Mouse (Mus musculus) forebrain, embryonic 15.5 days (tissue): ENCODE measurements around the gene Ahnak2. TPM values are rescaled to one million over a fixed set of nuclear protein-coding genes. Genes with fewer than 3 reads are reported as not detected.

Experiments
- ATAC-seq: fragments of 200-750 bp; cut with Nextera tagmentation; replicated peaks from 2 replicates; pipeline ENCODE4 v1.8.0; 2017; ENCODE audit warnings: mild to moderate bottlenecking, moderate TSS enrichment, moderate library complexity
- H3K27ac ChIP-seq: fragments of 300-500 bp; sonication (generic); replicated peaks from 2 replicates; pipeline ENCODE4 v1.5.1; 2015; ENCODE audit warnings: mild to moderate bottlenecking, inconsistent platforms
- H3K27me3 ChIP-seq: fragments of 300-500 bp; sonication (generic); 2 replicates; pipeline ENCODE4 v1.6.1; 2015; ENCODE audit warnings: inconsistent platforms
- H3K36me3 ChIP-seq: fragments of 300-500 bp; sonication (generic); 2 replicates; pipeline ENCODE4 v1.6.1; 2015; ENCODE audit warnings: mild to moderate bottlenecking, inconsistent platforms
- H3K4me1 ChIP-seq: fragments of 300-500 bp; sonication (generic); 2 replicates; pipeline ENCODE4 v1.6.1; 2015; ENCODE audit warnings: inconsistent platforms
- H3K4me2 ChIP-seq: fragments of 300-500 bp; sonication (generic); replicated peaks from 2 replicates; pipeline ENCODE4 v1.6.1; 2015; ENCODE audit warnings: mild to moderate bottlenecking, inconsistent platforms
- H3K4me3 ChIP-seq: fragments of 300-500 bp; sonication (generic); 2 replicates; pipeline ENCODE4 v1.5.1; 2015; ENCODE audit warnings: mild to moderate bottlenecking, inconsistent platforms
- H3K9ac ChIP-seq: fragments of 300-500 bp; sonication (generic); replicated peaks from 2 replicates; pipeline ENCODE4 v1.6.1; 2015; ENCODE audit warnings: mild to moderate bottlenecking, inconsistent platforms
- H3K9me3 ChIP-seq: fragments of 300-500 bp; sonication (generic); 2 replicates; pipeline ENCODE4 v1.6.1; 2016; ENCODE audit warnings: inconsistent platforms
- WGBS: fragments of 180-500 bp; shearing (Covaris S2); methylation state at CpG from one replicate; pipeline ENCODE4 v1.1.7; 2015; ENCODE audit warnings: mixed read lengths; 5-methylcytosine and 5-hydroxymethylcytosine counted together
- polyA plus RNA-seq: library from polyadenylated mRNA; unstranded; fragments of >200 nt; fragmentation: Nextera tagmentation; extraction: Ambion mirVana; gene quantifications from 2 replicates; pipeline ENCODE4 v1.2.1, GENCODE M21; 2015

The Ahnak2 gene
- polyA plus RNA-seq, 1 experiment from 2014 or later = 1.1 TPM

- Histone ChIP-seq H3K27ac (no peak overlapping the region), H3K4me1 (no peaks in the 10 kb centered on the region), H3K9me3 (no peaks in the 10 kb centered on the region), H3K36me3 (no peaks in the 10 kb centered on the region), H3K9ac (no peak overlapping the region), H3K4me3 (no peak overlapping the region), H3K27me3 (no peaks in the 10 kb centered on the region), H3K4me2 (no peak overlapping the region)
- ATAC-seq = no peak
- WGBS = 80% methylated on average over 4 of the region's 4 CpGs
Measured at GRCm38 (mm10) chr12:112763176-112763575, 39.3 kb downstream of the Ahnak2 start.

GRCm38 (mm10) chr12:112762018-112762417 lies 40.4 kb downstream of the Ahnak2 start:
- Histone ChIP-seq H3K27me3 (no peaks in the 10 kb centered on the region), H3K4me1 (no peaks in the 10 kb centered on the region)
- WGBS = 83% methylated on average over 3 of the region's 3 CpGs

GRCm38 (mm10) chr12:112761411-112761810 lies 41.0 kb downstream of the Ahnak2 start:
- 92% methylated on average over 4 of the region's 4 CpGs for WGBS
- H3K36me3 ChIP-seq = no peaks in the 10 kb centered on the region
- H3K9ac ChIP-seq = no peak overlapping the region
- no peaks in the 10 kb centered on the region for H3K9me3 ChIP-seq
- ATAC-seq = no peak
- no peaks in the 10 kb centered on the region for H3K4me1 ChIP-seq
- no peak overlapping the region for H3K4me3 ChIP-seq
- no peak overlapping the region for H3K27ac ChIP-seq
- H3K27me3 ChIP-seq = no peaks in the 10 kb centered on the region
- H3K4me2 ChIP-seq = no peak overlapping the region

More at GRCm38 (mm10) chr12:112762018-112762417, 40.4 kb downstream of the Ahnak2 start:
- Histone ChIP-seq H3K9me3 (no peaks in the 10 kb centered on the region), H3K9ac (no peak overlapping the region), H3K27ac (no peak overlapping the region), H3K4me2 (no peak overlapping the region), H3K36me3 (no peaks in the 10 kb centered on the region), H3K4me3 (no peak overlapping the region)
- no peak for ATAC-seq

GRCm38 (mm10) chr12:112760154-112760926 lies 42.1 kb downstream of the Ahnak2 start, which contains the start of gene Pld4:
Gene Pld4 (plus strand): TSS chr12:112760655.
- ATAC-seq = no peak
- H3K9ac ChIP-seq = no peak within 1 kb of the TSS
- H3K4me3 ChIP-seq = no peak within 1 kb of the TSS
- 41% methylated on average over 4 of the region's 4 CpGs for WGBS
- H3K27ac ChIP-seq = no peak within 1 kb of the TSS
- H3K36me3 ChIP-seq = no peaks in the 10 kb centered on the region
- H3K4me1 ChIP-seq = no peaks in the 10 kb centered on the region
- H3K27me3 ChIP-seq = no peaks in the 10 kb centered on the region
- no peak within 1 kb of the TSS for H3K4me2 ChIP-seq
- H3K9me3 ChIP-seq = no peaks in the 10 kb centered on the region

GRCm38 (mm10) chr12:112759471-112759870 lies 43.0 kb downstream of the Ahnak2 start:
- no peak overlapping the region for H3K4me3 ChIP-seq
- ATAC-seq = no peak
- no peaks in the 10 kb centered on the region for H3K36me3 ChIP-seq
- H3K4me2 ChIP-seq = no peak overlapping the region
- no peaks in the 10 kb centered on the region for H3K9me3 ChIP-seq
- H3K27me3 ChIP-seq = no peaks in the 10 kb centered on the region
- no peaks in the 10 kb centered on the region for H3K4me1 ChIP-seq
- 90% methylated on average over 3 of the region's 3 CpGs for WGBS
- no peak overlapping the region for H3K9ac ChIP-seq
- no peak overlapping the region for H3K27ac ChIP-seq

- WGBS = 87% methylated on average over 5 of the region's 5 CpGs
- Histone ChIP-seq H3K9me3 (no peaks in the 10 kb centered on the region), H3K27me3 (no peaks in the 10 kb centered on the region)
Measured at GRCm38 (mm10) chr12:112757896-112758295, 44.6 kb downstream of the Ahnak2 start.

GRCm38 (mm10) chr12:112755900-112756299 lies 46.6 kb downstream of the Ahnak2 start:
- no peaks in the 10 kb centered on the region for H3K36me3 ChIP-seq
- no peak overlapping the region for H3K27ac ChIP-seq
- no peak overlapping the region for H3K4me3 ChIP-seq
- no peak overlapping the region for H3K9ac ChIP-seq
- no peak for ATAC-seq
- no peaks in the 10 kb centered on the region for H3K27me3 ChIP-seq
- H3K4me1 ChIP-seq = no peaks in the 10 kb centered on the region
- H3K9me3 ChIP-seq = no peaks in the 10 kb centered on the region
- H3K4me2 ChIP-seq = no peak overlapping the region
- 76% methylated on average over 4 of the region's 4 CpGs for WGBS

More at GRCm38 (mm10) chr12:112757896-112758295, 44.6 kb downstream of the Ahnak2 start:
- Histone ChIP-seq H3K4me2 (no peak overlapping the region), H3K4me1 (no peaks in the 10 kb centered on the region), H3K27ac (no peak overlapping the region), H3K4me3 (no peak overlapping the region), H3K9ac (no peak overlapping the region), H3K36me3 (no peaks in the 10 kb centered on the region)
- ATAC-seq = no peak

GRCm38 (mm10) chr12:112752399-112752798 lies 50.1 kb downstream of the Ahnak2 start:
- Histone ChIP-seq H3K4me3 (no peak overlapping the region), H3K27ac (no peak overlapping the region), H3K9me3 (no peaks in the 10 kb centered on the region), H3K4me2 (no peak overlapping the region), H3K27me3 (no peaks in the 10 kb centered on the region), H3K4me1 (peaks cover 2% of the 10 kb centered on the region; the same call in 1 of the 2 replicates), H3K36me3 (no peaks in the 10 kb centered on the region), H3K9ac (no peak overlapping the region)
- no peak for ATAC-seq
- 52% methylated on average over 2 of the region's 2 CpGs for WGBS

GRCm38 (mm10) chr12:112750976-112751375 lies 51.5 kb downstream of the Ahnak2 start:
- H3K27me3 ChIP-seq = no peaks in the 10 kb centered on the region
- whole genome bisulfite sequencing = 87% methylated on average over 12 of the region's 12 CpGs
- no peak overlapping the region for H3K4me2 ChIP-seq
- no peak for ATAC-seq
- H3K27ac ChIP-seq = no peak overlapping the region
- H3K9me3 ChIP-seq = no peaks in the 10 kb centered on the region
- H3K9ac ChIP-seq = no peak overlapping the region
- H3K36me3 ChIP-seq = no peaks in the 10 kb centered on the region
- no peak overlapping the region for H3K4me3 ChIP-seq
- peaks cover 8% of the 10 kb centered on the region for H3K4me1 ChIP-seq

GRCm38 (mm10) chr12:112747606-112747970 lies 54.9 kb downstream of the Ahnak2 start:
- Histone ChIP-seq H3K4me1 (peaks cover 10% of the 10 kb centered on the region), H3K36me3 (peaks cover 15% of the 10 kb centered on the region; the same call in 1 of the 2 replicates), H3K9me3 (no peaks in the 10 kb centered on the region), H3K27ac (peak overlapping the region; percentile 73), H3K27me3 (no peaks in the 10 kb centered on the region), H3K4me3 (no peak overlapping the region), H3K9ac (no peak overlapping the region), H3K4me2 (no peak overlapping the region)
- ATAC-seq = peak; percentile 5; the same call in 1 of the 2 replicates
- 82% methylated on average over 8 of the region's 8 CpGs for WGBS

- no peaks in the 10 kb centered on the region for H3K27me3 ChIP-seq
- H3K9me3 ChIP-seq = no peaks in the 10 kb centered on the region
- peak overlapping the region; percentile 73 for H3K27ac ChIP-seq
- no peak overlapping the region for H3K4me3 ChIP-seq
- peaks cover 10% of the 10 kb centered on the region for H3K4me1 ChIP-seq
- ATAC-seq = peak; percentile 36
- 0 out of 2 replicates have a peak overlapping the region, but pooled peaks have one; percentile 5 for H3K4me2 ChIP-seq
- WGBS = 26% methylated on average over 10 of the region's 10 CpGs
- H3K36me3 ChIP-seq = peaks cover 15% of the 10 kb centered on the region; the same call in 1 of the 2 replicates
- H3K9ac ChIP-seq = no peak overlapping the region
Measured at GRCm38 (mm10) chr12:112746808-112747605, 55.5 kb downstream of the Ahnak2 start.

- Histone ChIP-seq H3K4me3 (no peak overlapping the region), H3K36me3 (peaks cover 16% of the 10 kb centered on the region; the same call in 1 of the 2 replicates), H3K27ac (peak overlapping the region; percentile 31; the same call in 1 of the 2 replicates), H3K9me3 (no peaks in the 10 kb centered on the region), H3K9ac (no peak overlapping the region), H3K4me1 (peaks cover 10% of the 10 kb centered on the region), H3K4me2 (no peak overlapping the region), H3K27me3 (no peaks in the 10 kb centered on the region)
- ATAC-seq = peak; percentile 3
- 85% methylated on average over 4 of the region's 4 CpGs for WGBS
Measured at GRCm38 (mm10) chr12:112746461-112746807, 56.0 kb downstream of the Ahnak2 start.
